Mouse (Mus musculus): Measurements from ENCODE around the gene Spint1. TPM values are rescaled to one million over a fixed set of nuclear protein-coding genes. Genes with fewer than 3 reads are reported as not detected.

The Spint1 gene
- polyA plus RNA-seq, 1 experiment from 2014 or later = 0.68 TPM

- Histone ChIP-seq H3K4me1 (ENCODE audit: control insufficient read depth, insufficient read depth, low read length) (no peaks in the 10 kb centered on the region), H3K9me3 (ENCODE audit: control insufficient read depth, low read length) (no peaks in the 10 kb centered on the region), H3K36me3 (ENCODE audit: control insufficient read depth, insufficient read depth, low read length) (no peaks in the 10 kb centered on the region), H3K4me2 (ENCODE audit: low read depth, low read length) (no peak overlapping the region), H3K4me3 (ENCODE audit: low read depth, low read length) (no peak overlapping the region), H3K9ac (replicated peaks; ENCODE audit: low read depth, low read length) (no peak overlapping the region), H3K27me3 (ENCODE audit: control insufficient read depth, insufficient read depth, low read length) (no peaks in the 10 kb centered on the region), H3K27ac (ENCODE audit: low read depth, low read length) (no peak overlapping the region)
- no peak for ATAC-seq (ENCODE audit: low read depth)
- 92% methylated on average over 23 of the region's 23 CpGs for WGBS
Observed at GRCm38 (mm10) chr2:119277810-119278209, 40.6 kb downstream of the Spint1 start.

DNA sequence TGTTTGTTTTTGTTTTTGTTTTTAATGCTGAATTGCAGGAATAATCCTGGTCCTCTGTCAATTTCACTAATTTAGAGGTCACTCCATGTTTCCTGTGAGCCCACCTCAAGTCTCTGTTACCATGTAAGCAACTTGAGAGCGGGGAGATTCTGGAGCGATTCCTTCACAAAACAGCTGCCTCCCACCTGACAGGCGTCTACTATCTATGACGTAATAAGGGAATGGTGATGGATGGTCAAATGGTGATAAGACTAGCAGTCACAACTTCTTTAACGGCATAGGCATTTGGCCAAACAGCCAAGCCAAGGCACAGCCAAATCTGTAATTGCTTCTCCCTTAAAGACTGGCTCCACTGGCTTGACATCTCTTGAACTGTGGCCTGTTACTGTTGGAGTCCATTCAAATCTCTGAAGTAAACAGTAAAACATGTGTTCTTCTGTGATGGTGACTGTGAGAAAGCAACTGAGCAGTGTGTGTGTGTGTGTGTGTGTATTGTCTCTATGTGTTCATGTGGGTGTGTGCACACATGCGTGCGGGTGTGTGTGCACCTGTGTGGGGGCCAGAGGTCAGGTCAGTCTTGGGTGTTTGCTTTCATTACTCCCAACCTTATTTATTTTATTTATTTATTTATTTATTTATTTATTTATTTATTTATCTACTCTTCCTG, 44.9 kb downstream of the Spint1 start:
- Histone ChIP-seq H3K27me3 (ENCODE audit: control insufficient read depth, insufficient read depth, low read length) (no peaks in the 10 kb centered on the region), H3K9ac (replicated peaks; ENCODE audit: low read depth, low read length) (no peak overlapping the region), H3K4me2 (ENCODE audit: low read depth, low read length) (no peak overlapping the region), H3K27ac (ENCODE audit: low read depth, low read length) (no peak overlapping the region), H3K4me3 (ENCODE audit: low read depth, low read length) (no peak overlapping the region), H3K4me1 (ENCODE audit: control insufficient read depth, insufficient read depth, low read length) (no peaks in the 10 kb centered on the region), H3K36me3 (ENCODE audit: control insufficient read depth, insufficient read depth, low read length) (no peaks in the 10 kb centered on the region), H3K9me3 (ENCODE audit: control insufficient read depth, low read length) (no peaks in the 10 kb centered on the region)
- 89% methylated on average over 7 of the region's 7 CpGs for WGBS
- no peak for ATAC-seq (ENCODE audit: low read depth)

- H3K9ac ChIP-seq (replicated peaks; ENCODE audit: low read depth, low read length) = no peak overlapping the region
- H3K4me3 ChIP-seq (ENCODE audit: low read depth, low read length) = no peak overlapping the region
- no peak overlapping the region for H3K4me2 ChIP-seq (ENCODE audit: low read depth, low read length)
- no peak overlapping the region for H3K27ac ChIP-seq (ENCODE audit: low read depth, low read length)
- H3K36me3 ChIP-seq (ENCODE audit: control insufficient read depth, insufficient read depth, low read length) = 0 out of 2 replicates have a peak, but pooled peaks cover 5% of the 10 kb centered on the region
- 91% methylated on average over 5 of the region's 5 CpGs for WGBS
- peaks cover 16% of the 10 kb centered on the region for H3K4me1 ChIP-seq (ENCODE audit: control insufficient read depth, insufficient read depth, low read length)
- H3K27me3 ChIP-seq (ENCODE audit: control insufficient read depth, insufficient read depth, low read length) = no peaks in the 10 kb centered on the region
- H3K9me3 ChIP-seq (ENCODE audit: control insufficient read depth, low read length) = no peaks in the 10 kb centered on the region
- ATAC-seq (ENCODE audit: low read depth) = no peak
Observed at GRCm38 (mm10) chr2:119287372-119287771, 50.2 kb downstream of the Spint1 start.

DNA sequence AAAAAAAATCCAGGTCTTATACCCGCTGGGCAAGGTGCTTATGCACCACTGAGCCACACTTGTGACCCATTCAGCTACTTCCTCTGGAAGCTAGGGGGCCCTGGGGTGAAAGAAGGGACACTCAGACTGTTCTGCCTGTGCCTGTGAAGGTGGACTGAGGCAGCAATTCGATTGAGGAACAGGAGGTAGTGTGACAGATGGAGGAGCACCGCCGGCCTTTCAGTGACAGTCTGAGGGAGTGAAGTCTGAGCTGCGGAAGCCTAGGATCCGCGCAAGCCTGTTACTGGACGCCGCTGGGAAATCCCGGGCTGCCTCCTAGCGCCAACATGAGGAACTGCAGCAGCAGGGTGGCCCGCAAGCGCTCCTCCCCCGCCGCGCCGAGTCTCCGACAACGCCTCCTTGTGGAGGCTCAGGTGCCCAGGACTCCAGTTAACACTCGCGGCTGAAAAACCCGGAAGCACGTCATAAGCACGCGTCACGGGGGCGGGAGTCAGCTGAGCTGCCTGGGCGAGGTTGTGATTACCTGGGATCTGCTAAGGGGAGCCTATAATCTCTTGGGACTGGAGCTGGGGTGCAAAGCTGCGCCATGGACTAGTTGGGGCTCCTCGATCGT, 51.2 kb downstream of the Spint1 start, which contains the start of gene Vps18:
TSS of gene Vps18 (plus strand) at position 471 of the 613 bp plus-strand sequence.
- Histone ChIP-seq H3K4me2 (ENCODE audit: low read depth, low read length) (peak within 1 kb of the TSS; percentile 81), H3K9ac (replicated peaks; ENCODE audit: low read depth, low read length) (peak within 1 kb of the TSS; percentile 80), H3K4me3 (ENCODE audit: low read depth, low read length) (peak within 1 kb of the TSS; percentile 72), H3K36me3 (ENCODE audit: control insufficient read depth, insufficient read depth, low read length) (peaks cover 9% of the 10 kb centered on the region), H3K9me3 (ENCODE audit: control insufficient read depth, low read length) (no peaks in the 10 kb centered on the region), H3K4me1 (ENCODE audit: control insufficient read depth, insufficient read depth, low read length) (peaks cover 16% of the 10 kb centered on the region), H3K27me3 (ENCODE audit: control insufficient read depth, insufficient read depth, low read length) (no peaks in the 10 kb centered on the region), H3K27ac (ENCODE audit: low read depth, low read length) (peak within 1 kb of the TSS; percentile 57)
- ATAC-seq (ENCODE audit: low read depth) = peak; percentile 95
- 1% methylated on average over 31 of the region's 31 CpGs for WGBS

- 0 out of 2 replicates have a peak, but pooled peaks have one; percentile 3 for ATAC-seq (ENCODE audit: low read depth)
Observed at GRCm38 (mm10) chr2:119289014-119289416, 51.9 kb downstream of the Spint1 start.

DNA sequence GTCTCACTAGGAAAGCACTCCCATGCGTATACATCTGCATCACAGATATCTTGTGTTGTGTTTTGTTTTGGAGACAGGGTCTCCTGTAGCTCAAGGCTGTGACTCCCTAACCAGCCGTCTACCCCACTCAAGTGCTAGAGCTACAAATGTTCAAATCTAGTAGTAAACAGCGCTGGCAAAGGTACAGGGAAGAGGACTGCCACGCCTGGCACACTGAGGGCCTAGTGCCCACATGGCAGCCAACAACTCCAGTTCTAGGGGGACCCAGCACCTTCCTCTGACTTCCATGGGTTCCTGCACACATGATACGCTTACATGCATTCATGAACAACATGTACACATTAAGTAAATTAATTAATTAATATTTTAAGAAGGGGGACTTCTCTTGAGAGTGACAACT, 55.1 kb downstream of the Spint1 start:
- Histone ChIP-seq H3K36me3 (ENCODE audit: control insufficient read depth, insufficient read depth, low read length) (peaks cover 28% of the 10 kb centered on the region), H3K9ac (replicated peaks; ENCODE audit: low read depth, low read length) (no peak overlapping the region)
- no peak for ATAC-seq (ENCODE audit: low read depth)

More at GRCm38 (mm10) chr2:119289014-119289416, 51.9 kb downstream of the Spint1 start:
- Histone ChIP-seq H3K27ac (ENCODE audit: low read depth, low read length) (0 out of 2 replicates have a peak overlapping the region, but pooled peaks have one; percentile 34), H3K9ac (replicated peaks; ENCODE audit: low read depth, low read length) (peak overlapping the region; percentile 80), H3K9me3 (ENCODE audit: control insufficient read depth, low read length) (no peaks in the 10 kb centered on the region), H3K4me2 (ENCODE audit: low read depth, low read length) (peak overlapping the region; percentile 81), H3K27me3 (ENCODE audit: control insufficient read depth, insufficient read depth, low read length) (no peaks in the 10 kb centered on the region), H3K4me3 (ENCODE audit: low read depth, low read length) (peak overlapping the region; percentile 72), H3K36me3 (ENCODE audit: control insufficient read depth, insufficient read depth, low read length) (peaks cover 16% of the 10 kb centered on the region), H3K4me1 (ENCODE audit: control insufficient read depth, insufficient read depth, low read length) (peaks cover 16% of the 10 kb centered on the region)
- 4% methylated on average over 11 of the region's 11 CpGs for WGBS

DNA sequence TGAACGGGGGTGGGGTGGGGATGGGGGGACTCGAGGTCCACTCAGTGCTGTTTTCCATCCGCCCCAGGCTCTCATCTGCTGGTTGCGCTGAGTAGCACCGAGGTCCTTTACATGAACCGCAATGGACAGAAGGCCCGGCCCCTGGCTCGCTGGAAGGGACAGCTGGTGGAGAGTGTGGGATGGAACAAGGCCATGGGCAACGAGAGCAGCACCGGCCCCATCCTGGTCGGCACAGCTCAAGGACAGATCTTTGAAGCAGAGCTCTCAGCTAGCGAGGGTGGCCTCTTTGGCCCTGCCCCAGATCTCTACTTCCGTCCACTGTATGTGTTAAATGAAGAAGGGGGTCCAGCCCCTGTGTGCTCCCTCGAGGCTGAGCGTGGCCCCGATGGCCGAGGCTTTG, 55.7 kb downstream of the Spint1 start:
- ATAC-seq (ENCODE audit: low read depth) = no peak
- H3K27me3 ChIP-seq (ENCODE audit: control insufficient read depth, insufficient read depth, low read length) = no peaks in the 10 kb centered on the region
- H3K4me2 ChIP-seq (ENCODE audit: low read depth, low read length) = no peak overlapping the region
- no peak overlapping the region for H3K27ac ChIP-seq (ENCODE audit: low read depth, low read length)
- H3K36me3 ChIP-seq (ENCODE audit: control insufficient read depth, insufficient read depth, low read length) = peaks cover 33% of the 10 kb centered on the region
- no peak overlapping the region for H3K4me3 ChIP-seq (ENCODE audit: low read depth, low read length)
- WGBS = 97% methylated on average over 17 of the region's 17 CpGs
- H3K9me3 ChIP-seq (ENCODE audit: control insufficient read depth, low read length) = no peaks in the 10 kb centered on the region
- H3K9ac ChIP-seq (replicated peaks; ENCODE audit: low read depth, low read length) = no peak overlapping the region
- H3K4me1 ChIP-seq (ENCODE audit: control insufficient read depth, insufficient read depth, low read length) = peaks cover 16% of the 10 kb centered on the region

More for the DNA sequence above, 55.1 kb downstream of the Spint1 start:
- Histone ChIP-seq H3K9me3 (ENCODE audit: control insufficient read depth, low read length) (no peaks in the 10 kb centered on the region), H3K27ac (ENCODE audit: low read depth, low read length) (no peak overlapping the region), H3K4me3 (ENCODE audit: low read depth, low read length) (no peak overlapping the region), H3K4me2 (ENCODE audit: low read depth, low read length) (no peak overlapping the region), H3K27me3 (ENCODE audit: control insufficient read depth, insufficient read depth, low read length) (no peaks in the 10 kb centered on the region), H3K4me1 (ENCODE audit: control insufficient read depth, insufficient read depth, low read length) (peaks cover 16% of the 10 kb centered on the region)
- 93% methylated on average over 5 of the region's 5 CpGs for WGBS

GRCm38 (mm10) chr2:119293311-119293710, 56.1 kb downstream of the Spint1 start:
- Histone ChIP-seq H3K9ac (replicated peaks; ENCODE audit: low read depth, low read length) (no peak overlapping the region), H3K36me3 (ENCODE audit: control insufficient read depth, insufficient read depth, low read length) (peaks cover 35% of the 10 kb centered on the region), H3K4me2 (ENCODE audit: low read depth, low read length) (no peak overlapping the region), H3K4me1 (ENCODE audit: control insufficient read depth, insufficient read depth, low read length) (peaks cover 16% of the 10 kb centered on the region), H3K27me3 (ENCODE audit: control insufficient read depth, insufficient read depth, low read length) (no peaks in the 10 kb centered on the region), H3K4me3 (ENCODE audit: low read depth, low read length) (no peak overlapping the region), H3K27ac (ENCODE audit: low read depth, low read length) (no peak overlapping the region), H3K9me3 (ENCODE audit: control insufficient read depth, low read length) (no peaks in the 10 kb centered on the region)
- WGBS = 94% methylated on average over 17 of the region's 17 CpGs
- ATAC-seq (ENCODE audit: low read depth) = no peak

GRCm38 (mm10) chr2:119293776-119294390, 56.7 kb downstream of the Spint1 start:
- Histone ChIP-seq H3K9ac (replicated peaks; ENCODE audit: low read depth, low read length) (no peak overlapping the region), H3K36me3 (ENCODE audit: control insufficient read depth, insufficient read depth, low read length) (peaks cover 37% of the 10 kb centered on the region), H3K27me3 (ENCODE audit: control insufficient read depth, insufficient read depth, low read length) (no peaks in the 10 kb centered on the region), H3K9me3 (ENCODE audit: control insufficient read depth, low read length) (no peaks in the 10 kb centered on the region), H3K4me1 (ENCODE audit: control insufficient read depth, insufficient read depth, low read length) (peaks cover 16% of the 10 kb centered on the region), H3K27ac (ENCODE audit: low read depth, low read length) (no peak overlapping the region), H3K4me2 (ENCODE audit: low read depth, low read length) (no peak overlapping the region), H3K4me3 (ENCODE audit: low read depth, low read length) (no peak overlapping the region)
- no peak for ATAC-seq (ENCODE audit: low read depth)
- 94% methylated on average over 34 of the region's 34 CpGs for WGBS
